Mouse (Mus musculus) lung, embryonic 16.5 days (tissue): Measurements from ENCODE around the gene Itga9. TPM values are rescaled to one million over a fixed set of nuclear protein-coding genes. Genes with fewer than 3 reads are reported as not detected.
A peak's percentile ranks its signal among the peaks of the same experiment; 100 is the strongest.

Experiments
- ATAC-seq: fragments of 200-750 bp; cut with Nextera tagmentation; 2 replicates; pipeline ENCODE4 v1.8.0; 2017; ENCODE audit warnings: low read depth, mild to moderate bottlenecking, moderate library complexity
- H3K27ac ChIP-seq: fragments of 300-500 bp; sonication (generic); 2 replicates; pipeline ENCODE4 v1.5.1; 2014; ENCODE audit warnings: mild to moderate bottlenecking, control low read depth, low read length
- H3K27me3 ChIP-seq: fragments of 300-500 bp; sonication (generic); 2 replicates; pipeline ENCODE4 v1.6.1; 2014; ENCODE audit warnings: low read depth, low read length, mixed read lengths; ENCODE audit not compliant: control insufficient read depth, insufficient read depth
- H3K36me3 ChIP-seq: fragments of 300-500 bp; sonication (generic); 2 replicates; pipeline ENCODE4 v1.6.1; 2014; ENCODE audit warnings: low read length; ENCODE audit not compliant: control insufficient read depth, insufficient read depth
- H3K4me1 ChIP-seq: fragments of 300-500 bp; sonication (generic); replicated peaks from 2 replicates; pipeline ENCODE4 v1.6.1; 2014; ENCODE audit warnings: low read length, mixed read lengths; ENCODE audit not compliant: control insufficient read depth, insufficient read depth
- H3K4me2 ChIP-seq: fragments of 300-500 bp; sonication (generic); 2 replicates; pipeline ENCODE4 v1.6.1; 2014; ENCODE audit warnings: low read depth, low read length, control low read depth
- H3K4me3 ChIP-seq: fragments of 300-500 bp; sonication (generic); 2 replicates; pipeline ENCODE4 v1.5.1; 2014; ENCODE audit warnings: mild to moderate bottlenecking, low read length, control low read depth
- H3K9ac ChIP-seq: fragments of 300-500 bp; sonication (generic); 2 replicates; pipeline ENCODE4 v1.6.1; 2014; ENCODE audit warnings: low read length, control low read depth
- H3K9me3 ChIP-seq: fragments of 300-500 bp; sonication (generic); 2 replicates; pipeline ENCODE4 v1.6.1; 2016; ENCODE audit warnings: low read length; ENCODE audit not compliant: control insufficient read depth
- WGBS: fragments of 180-500 bp; shearing (Covaris S2); extraction: QIAGEN DNeasy Blood & Tissue Kit; methylation state at CpG from one replicate; pipeline ENCODE4 v1.1.7; 2014; 5-methylcytosine and 5-hydroxymethylcytosine counted together
- polyA plus RNA-seq: library from polyadenylated mRNA; unstranded; fragments of >200 nt; fragmentation: Nextera tagmentation; extraction: Ambion mirVana; gene quantifications from 2 replicates; pipeline ENCODE4 v1.2.1, GENCODE M21; 2015

The Itga9 gene
- polyA plus RNA-seq, 1 experiment from 2014 or later: 6.0 TPM

GRCm38 (mm10) chr9:118822581-118822980 is 216.1 kb downstream of the Itga9 start:
- no peak overlapping the region for H3K27ac ChIP-seq
- H3K9ac ChIP-seq: no peak overlapping the region
- H3K27me3 ChIP-seq: no peaks in the 10 kb centered on the region
- no peak for ATAC-seq
- no peak overlapping the region for H3K4me2 ChIP-seq
- H3K4me3 ChIP-seq: no peak overlapping the region
- peaks cover 13% of the 10 kb centered on the region for H3K4me1 ChIP-seq
- H3K9me3 ChIP-seq: no peaks in the 10 kb centered on the region
- WGBS: 90% methylated on average over 2 of the region's 2 CpGs
- H3K36me3 ChIP-seq: no peaks in the 10 kb centered on the region

DNA sequence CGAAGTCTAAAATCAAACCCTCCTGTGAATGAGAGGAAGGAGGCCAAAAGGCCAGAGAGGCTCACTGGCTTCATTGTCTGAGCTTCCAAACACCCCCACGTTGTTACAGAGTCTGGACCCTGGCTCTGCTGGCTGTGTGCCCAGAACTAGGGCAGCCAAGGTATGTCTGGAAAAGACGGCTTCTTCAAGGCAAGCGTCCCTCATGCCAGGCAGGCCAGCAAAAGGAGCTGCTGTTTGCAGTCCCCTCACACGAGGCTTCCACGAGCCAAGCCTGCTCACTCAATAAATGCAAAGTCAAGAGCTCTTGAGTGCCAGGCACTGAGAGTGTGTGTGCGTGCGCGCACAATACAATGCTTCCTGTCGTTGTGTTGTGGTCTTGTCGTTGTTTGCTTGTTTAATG is 224.6 kb downstream of the Itga9 start:
- H3K4me2 ChIP-seq: no peak overlapping the region
- H3K4me3 ChIP-seq: no peak overlapping the region
- H3K27ac ChIP-seq: peak overlapping the region; percentile 68
- H3K36me3 ChIP-seq: no peaks in the 10 kb centered on the region; the same call in 1 of the 2 replicates
- peaks cover 23% of the 10 kb centered on the region for H3K4me1 ChIP-seq
- H3K9me3 ChIP-seq: no peaks in the 10 kb centered on the region
- WGBS: 15% methylated on average over 11 of the region's 11 CpGs
- peak; percentile 91 for ATAC-seq
- H3K9ac ChIP-seq: 0 out of 2 replicates have a peak overlapping the region, but pooled peaks have one; percentile 8
- H3K27me3 ChIP-seq: no peaks in the 10 kb centered on the region

- H3K36me3 ChIP-seq: no peaks in the 10 kb centered on the region; the same call in 1 of the 2 replicates
- H3K9me3 ChIP-seq: no peaks in the 10 kb centered on the region
- 45% methylated on average over 3 of the region's 3 CpGs for WGBS
- ATAC-seq: no peak
- no peaks in the 10 kb centered on the region for H3K27me3 ChIP-seq
- H3K27ac ChIP-seq: no peak overlapping the region
- H3K4me1 ChIP-seq: peaks cover 26% of the 10 kb centered on the region
- H3K9ac ChIP-seq: no peak overlapping the region
- H3K4me3 ChIP-seq: no peak overlapping the region
- no peak overlapping the region for H3K4me2 ChIP-seq
Measured at GRCm38 (mm10) chr9:118832533-118832932, 226.0 kb downstream of the Itga9 start.

- Histone ChIP-seq H3K4me3 (no peak overlapping the region), H3K27ac (no peak overlapping the region), H3K9me3 (no peaks in the 10 kb centered on the region), H3K27me3 (no peaks in the 10 kb centered on the region), H3K9ac (no peak overlapping the region), H3K36me3 (no peaks in the 10 kb centered on the region; the same call in 1 of the 2 replicates), H3K4me2 (no peak overlapping the region), H3K4me1 (peaks cover 26% of the 10 kb centered on the region)
- 67% methylated on average over 8 of the region's 8 CpGs for WGBS
- ATAC-seq: no peak
Measured at GRCm38 (mm10) chr9:118833413-118833812, 226.9 kb downstream of the Itga9 start.

GRCm38 (mm10) chr9:118838910-118839667 is 232.6 kb downstream of the Itga9 start:
- H3K4me1 ChIP-seq: peaks cover 9% of the 10 kb centered on the region
- H3K9me3 ChIP-seq: no peaks in the 10 kb centered on the region
- H3K27me3 ChIP-seq: no peaks in the 10 kb centered on the region
- H3K4me3 ChIP-seq: no peak overlapping the region
- peaks cover 4% of the 10 kb centered on the region; the same call in 1 of the 2 replicates for H3K36me3 ChIP-seq
- peak; percentile 77 for ATAC-seq
- H3K27ac ChIP-seq: no peak overlapping the region
- H3K9ac ChIP-seq: no peak overlapping the region
- no peak overlapping the region for H3K4me2 ChIP-seq
- 14% methylated on average over 7 of the region's 7 CpGs for WGBS

DNA sequence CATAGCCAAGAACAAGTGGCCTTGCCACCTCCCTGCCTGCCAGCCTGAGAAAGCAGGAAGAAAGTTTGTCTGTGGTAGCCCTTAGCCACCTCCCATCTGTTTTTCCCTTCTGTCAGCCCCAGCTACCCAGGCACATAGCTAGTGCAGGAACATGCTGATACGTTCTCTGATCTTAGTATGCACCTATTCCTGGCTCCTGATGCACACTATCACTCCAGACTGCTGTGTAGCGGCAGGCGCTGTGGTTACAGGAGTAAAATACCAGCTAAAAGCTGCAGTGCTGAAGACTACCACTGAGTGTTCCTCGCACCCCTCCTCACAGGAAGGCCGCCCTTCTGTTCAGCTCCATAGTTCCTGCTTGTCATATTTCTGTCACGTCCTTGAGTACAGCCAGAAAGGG is 234.8 kb downstream of the Itga9 start:
- Histone ChIP-seq H3K9ac (no peak overlapping the region), H3K4me2 (no peak overlapping the region), H3K4me3 (no peak overlapping the region), H3K27me3 (no peaks in the 10 kb centered on the region), H3K27ac (no peak overlapping the region), H3K4me1 (peaks cover 9% of the 10 kb centered on the region), H3K36me3 (peaks cover 4% of the 10 kb centered on the region; the same call in 1 of the 2 replicates), H3K9me3 (no peaks in the 10 kb centered on the region)
- ATAC-seq: no peak
- WGBS: 68% methylated on average over 6 of the region's 6 CpGs

- Histone ChIP-seq H3K27ac (no peak overlapping the region), H3K27me3 (no peaks in the 10 kb centered on the region), H3K9ac (no peak overlapping the region), H3K4me2 (no peak overlapping the region), H3K4me3 (no peak overlapping the region), H3K4me1 (peaks cover 8% of the 10 kb centered on the region), H3K36me3 (peaks cover 4% of the 10 kb centered on the region; the same call in 1 of the 2 replicates), H3K9me3 (no peaks in the 10 kb centered on the region)
- ATAC-seq: no peak
- WGBS: 57% methylated on average over 7 of the region's 7 CpGs
Measured at GRCm38 (mm10) chr9:118841907-118842432, 235.5 kb downstream of the Itga9 start.

DNA sequence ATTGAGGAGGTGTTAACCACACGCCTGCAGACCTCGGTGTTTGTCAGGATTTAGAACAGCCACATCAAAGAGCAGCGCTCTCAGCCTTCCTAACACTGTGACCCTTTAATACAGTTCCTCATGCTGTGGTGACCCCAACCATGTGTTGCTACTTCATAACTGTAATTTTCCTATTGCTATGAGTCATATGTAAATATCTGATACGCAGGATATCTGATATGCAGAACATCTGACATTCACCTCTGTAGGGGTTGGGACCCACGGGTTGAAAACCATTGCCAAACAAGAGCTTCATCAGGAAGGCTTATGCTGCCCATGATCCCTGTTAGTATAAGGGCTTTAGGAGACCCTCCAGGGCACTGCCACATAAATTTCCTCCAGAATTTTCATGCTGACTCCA is 237.2 kb downstream of the Itga9 start:
- no peaks in the 10 kb centered on the region for H3K9me3 ChIP-seq
- H3K9ac ChIP-seq: no peak overlapping the region
- H3K4me2 ChIP-seq: no peak overlapping the region
- peaks cover 4% of the 10 kb centered on the region; the same call in 1 of the 2 replicates for H3K36me3 ChIP-seq
- peaks cover 4% of the 10 kb centered on the region for H3K4me1 ChIP-seq
- H3K27ac ChIP-seq: no peak overlapping the region
- no peak overlapping the region for H3K4me3 ChIP-seq
- no peak for ATAC-seq
- 67% methylated on average over 5 of the region's 5 CpGs for WGBS
- no peaks in the 10 kb centered on the region for H3K27me3 ChIP-seq

DNA sequence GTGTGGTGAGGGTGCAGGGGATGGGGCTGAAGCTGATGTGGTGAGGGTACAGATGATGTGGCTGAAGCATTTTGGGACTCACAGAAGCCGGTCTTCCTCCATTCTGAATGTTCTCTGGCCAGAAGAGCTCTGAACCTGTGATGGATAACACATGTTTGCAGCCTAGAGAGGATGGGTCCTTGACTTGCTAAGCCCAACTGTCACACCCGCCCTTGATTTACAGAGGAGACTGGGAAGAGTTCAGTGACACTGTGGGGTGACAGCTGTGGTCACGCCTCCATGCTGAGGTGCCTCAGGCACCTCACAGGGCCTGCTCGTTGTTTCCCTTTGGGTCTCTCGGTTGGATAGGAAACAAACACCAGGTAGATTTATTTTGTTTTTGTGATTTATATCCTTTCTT is 238.5 kb downstream of the Itga9 start:
- Histone ChIP-seq H3K27ac (no peak overlapping the region), H3K4me1 (peaks cover 3% of the 10 kb centered on the region; the same call in 1 of the 2 replicates)

More for the DNA sequence above, 238.5 kb downstream of the Itga9 start:
- Histone ChIP-seq H3K4me2 (no peak overlapping the region), H3K4me3 (no peak overlapping the region), H3K9me3 (no peaks in the 10 kb centered on the region), H3K27me3 (no peaks in the 10 kb centered on the region), H3K36me3 (peaks cover 4% of the 10 kb centered on the region; the same call in 1 of the 2 replicates), H3K9ac (no peak overlapping the region)
- no peak for ATAC-seq
- 65% methylated on average over 5 of the region's 5 CpGs for WGBS
